ENCODE assay signal across 8 mouse cellular contexts in the genomic region with DNA sequence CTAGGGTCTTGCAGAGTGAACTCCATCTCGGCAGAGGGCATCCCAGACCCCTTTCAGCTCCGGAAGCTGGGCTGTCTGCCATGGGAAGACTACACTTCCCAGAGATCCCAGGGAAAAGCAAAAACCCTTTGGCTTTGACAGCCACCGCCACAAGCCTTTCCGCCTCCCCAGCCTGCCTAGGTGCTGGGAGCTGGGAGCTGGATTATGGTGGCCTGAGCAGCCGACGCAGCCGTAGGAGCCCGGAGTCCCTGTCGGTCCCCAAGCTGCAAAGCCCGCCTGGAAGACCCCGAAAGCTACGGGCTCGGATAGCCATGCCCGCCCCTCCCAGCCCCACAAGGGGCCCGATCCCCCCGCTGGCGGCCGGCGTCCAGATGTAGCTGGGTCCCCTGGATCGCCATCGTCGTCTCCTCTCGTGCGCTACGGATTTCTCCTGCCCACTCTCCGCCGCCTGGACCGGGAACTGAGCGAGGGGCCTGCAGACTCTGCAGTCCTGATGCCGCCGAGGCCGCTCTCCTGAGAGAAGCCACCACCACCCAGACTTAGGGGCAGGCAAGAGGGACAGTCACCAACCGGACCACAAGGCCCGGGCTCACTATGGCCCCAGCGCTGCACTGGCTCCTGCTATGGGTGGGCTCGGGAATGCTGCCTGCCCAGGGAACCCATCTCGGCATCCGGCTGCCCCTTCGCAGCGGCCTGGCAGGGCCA. TPM values are rescaled to one million over a fixed set of nuclear protein-coding genes. Genes with fewer than 3 reads are reported as not detected.
DNase-seq lines count a peak whose midpoint lies in the region; ATAC-seq and TF ChIP-seq lines count a peak whose summit lies in the region.

A gene (plus strand): TSS at position 147 of the 705 bp plus-strand sequence.

- peak within 1 kb of the TSS; percentile 86 for H3K9ac ChIP-seq in kidney, embryonic 16.5 days (replicated peaks; ENCODE audit: low read length)
- peak within 1 kb of the TSS; percentile 83 for H3K9ac ChIP-seq in limb, embryonic 14.5 days (ENCODE audit: low read depth, low read length, severe bottlenecking)
- peak within 1 kb of the TSS; percentile 93 for H3K9ac ChIP-seq in midbrain, embryonic 15.5 days

- peaks cover 17% of the 10 kb centered on the region for H3K4me1 ChIP-seq in thymus, adult 2 months (replicated peaks; ENCODE audit: control insufficient read depth, insufficient read depth, low read length)
- H3K4me1 ChIP-seq in erythroblast, embryonic 14.5 days (ENCODE audit: control insufficient read depth) = peaks cover 3% of the 10 kb centered on the region
- H3K4me1 ChIP-seq in heart, embryonic 10.5 days = peaks cover 23% of the 10 kb centered on the region
- peaks cover 32% of the 10 kb centered on the region for H3K4me1 ChIP-seq in kidney, embryonic 16.5 days (ENCODE audit: insufficient read depth, low read length)
- peaks cover 22% of the 10 kb centered on the region for H3K4me1 ChIP-seq in limb, embryonic 14.5 days (ENCODE audit: control insufficient read depth, insufficient read depth, low read length)
- H3K4me1 ChIP-seq in midbrain, embryonic 15.5 days = peaks cover 40% of the 10 kb centered on the region

- no peak for DNase-seq in thymus, adult 2 months
- DNase-seq in thymus, postnatal 25 days = no peak
- peak; percentile 93 for DNase-seq in heart, embryonic 10.5 days (ENCODE audit: low spot score)
- DNase-seq in limb, embryonic 14.5 days (ENCODE audit: low spot score) = peak; percentile 89
- DNase-seq in telencephalon, adult 2 months (ENCODE audit: low read depth, low spot score) = peak; percentile 91

- peak; percentile 90 for ATAC-seq in kidney, embryonic 16.5 days (ENCODE audit: low FRiP score, low TSS enrichment)
- peak; percentile 84 for ATAC-seq in limb, embryonic 14.5 days (ENCODE audit: low FRiP score, low read depth)
- ATAC-seq in midbrain, embryonic 15.5 days (replicated peaks) = peak; percentile 92

- no peak within 1 kb of the TSS for H3K27ac ChIP-seq in thymus, adult 2 months (ENCODE audit: control insufficient read depth, insufficient read depth, low read length)
- peak within 1 kb of the TSS; percentile 87 for H3K27ac ChIP-seq in heart, embryonic 10.5 days
- H3K27ac ChIP-seq in kidney, embryonic 16.5 days (ENCODE audit: low read length) = peak within 1 kb of the TSS; percentile 32; the same call in 1 of the 2 replicates
- H3K27ac ChIP-seq in limb, embryonic 14.5 days (replicated peaks; ENCODE audit: low read depth, low read length) = peak within 1 kb of the TSS; percentile 1; the same call in 1 of the 2 replicates
- H3K27ac ChIP-seq in midbrain, embryonic 15.5 days = peak within 1 kb of the TSS; percentile 82

- peak within 1 kb of the TSS; percentile 96 for H3K4me2 ChIP-seq in kidney, embryonic 16.5 days (replicated peaks; ENCODE audit: low read depth, low read length)
- H3K4me2 ChIP-seq in limb, embryonic 14.5 days (replicated peaks; ENCODE audit: low read depth, low read length, severe bottlenecking) = peak within 1 kb of the TSS; percentile 93
- H3K4me2 ChIP-seq in midbrain, embryonic 15.5 days = peak within 1 kb of the TSS; percentile 74

- TF ChIP-seq CTCF in thymus, adult 2 months (IDR thresholded peaks at IDR 0.05; ENCODE audit: borderline replicate concordance, control insufficient read depth, extremely low read depth, insufficient read depth, low read length, poor library complexity) = 0 out of 2 replicates have a peak, but pooled peaks have one; percentile 7

- H3K36me3 ChIP-seq in thymus, adult 2 months (ENCODE audit: control insufficient read depth, insufficient read depth, low read length) = no peaks in the 10 kb centered on the region
- H3K36me3 ChIP-seq in erythroblast, embryonic 14.5 days (ENCODE audit: control insufficient read depth) = no peaks in the 10 kb centered on the region
- H3K36me3 ChIP-seq in heart, embryonic 10.5 days = no peaks in the 10 kb centered on the region
- no peaks in the 10 kb centered on the region for H3K36me3 ChIP-seq in kidney, embryonic 16.5 days (ENCODE audit: insufficient read depth, low read length)
- no peaks in the 10 kb centered on the region; the same call in 1 of the 2 replicates for H3K36me3 ChIP-seq in limb, embryonic 14.5 days (ENCODE audit: control insufficient read depth, insufficient read depth, low read length)
- H3K36me3 ChIP-seq in midbrain, embryonic 15.5 days (replicated peaks) = no peaks in the 10 kb centered on the region

- WGBS in thymus, adult 2 months = 4% methylated on average over 40 of the region's 40 CpGs
- under 1% methylated on average over 40 of the region's 40 CpGs for WGBS in heart, embryonic 10.5 days
- WGBS in kidney, embryonic 16.5 days = 0% methylated on average over 40 of the region's 40 CpGs
- WGBS in limb, embryonic 14.5 days = under 1% methylated on average over 23 of the region's 40 CpGs
- WGBS in midbrain, embryonic 15.5 days = under 1% methylated on average over 40 of the region's 40 CpGs

- no peaks in the 10 kb centered on the region for H3K9me3 ChIP-seq in erythroblast, embryonic 14.5 days (ENCODE audit: control insufficient read depth, low read length)
- H3K9me3 ChIP-seq in heart, embryonic 10.5 days = no peaks in the 10 kb centered on the region
- H3K9me3 ChIP-seq in kidney, embryonic 16.5 days (ENCODE audit: low read length) = no peaks in the 10 kb centered on the region
- no peaks in the 10 kb centered on the region for H3K9me3 ChIP-seq in limb, embryonic 14.5 days (ENCODE audit: control insufficient read depth, low read length)
- H3K9me3 ChIP-seq in midbrain, embryonic 15.5 days = no peaks in the 10 kb centered on the region

- no peaks in the 10 kb centered on the region for H3K27me3 ChIP-seq in thymus, adult 2 months (ENCODE audit: control insufficient read depth, insufficient read depth, low read length)
- peaks cover 34% of the 10 kb centered on the region for H3K27me3 ChIP-seq in erythroblast, embryonic 14.5 days (ENCODE audit: control insufficient read depth)
- no peaks in the 10 kb centered on the region for H3K27me3 ChIP-seq in heart, embryonic 10.5 days (ENCODE audit: insufficient read depth, poor library complexity, severe bottlenecking)
- H3K27me3 ChIP-seq in kidney, embryonic 16.5 days (ENCODE audit: insufficient read depth, low read length) = no peaks in the 10 kb centered on the region
- no peaks in the 10 kb centered on the region for H3K27me3 ChIP-seq in limb, embryonic 14.5 days (ENCODE audit: control insufficient read depth, insufficient read depth, low read length)
- H3K27me3 ChIP-seq in midbrain, embryonic 15.5 days (replicated peaks) = no peaks in the 10 kb centered on the region

- TF ChIP-seq POLR2A in thymus, adult 2 months (IDR thresholded peaks at IDR 0.05; ENCODE audit: control insufficient read depth, extremely low read depth, insufficient read depth, low read length, poor library complexity) = no peak
- TF ChIP-seq POLR2A in limb, embryonic 14.5 days (IDR thresholded peaks at IDR 0.05; ENCODE audit: borderline replicate concordance, extremely low read depth, insufficient read depth, insufficient read length) = no peak

- H3K4me3 ChIP-seq in thymus, adult 2 months (ENCODE audit: control insufficient read depth, insufficient read depth, low read length) = peak within 1 kb of the TSS; percentile 46
- peak within 1 kb of the TSS; percentile 56 for H3K4me3 ChIP-seq in erythroblast, embryonic 14.5 days (replicated peaks)
- H3K4me3 ChIP-seq in heart, embryonic 10.5 days = peak within 1 kb of the TSS; percentile 88
- H3K4me3 ChIP-seq in kidney, embryonic 16.5 days (ENCODE audit: low read length) = peak within 1 kb of the TSS; percentile 94
- peak within 1 kb of the TSS; percentile 60 for H3K4me3 ChIP-seq in limb, embryonic 14.5 days (replicated peaks; ENCODE audit: low read length)
- peak within 1 kb of the TSS; percentile 76 for H3K4me3 ChIP-seq in midbrain, embryonic 15.5 days

RNA-seq across cellular contexts. Expression of the gene that starts here (rescaled TPM):
- 7.7 and 10.1 TPM in 2 replicates for polyA plus RNA-seq in thymus, adult 2 months (2012; rRNA removed)
- polyA plus RNA-seq in erythroblast, embryonic 14.5 days (2012) = 0.01 and 0.02 TPM in 2 replicates
- 17.6 and 19.4 TPM in 2 replicates for polyA plus RNA-seq in heart, embryonic 10.5 days (2016; fragmentation: Nextera tagmentation; extraction: Ambion mirVana)
- 35.2 and 38.8 TPM in 2 replicates for polyA plus RNA-seq in kidney, embryonic 16.5 days (2015; fragmentation: Nextera tagmentation; extraction: Ambion mirVana)
- 37.9 and 49.3 TPM in 2 replicates for polyA plus RNA-seq in limb, embryonic 14.5 days (2012; rRNA removed)
- 39.0 and 42.3 TPM in 2 replicates for polyA plus RNA-seq in limb, embryonic 14.5 days (2014; fragmentation: Nextera tagmentation; extraction: Ambion mirVana)
- 56.5 and 58.0 TPM in 2 replicates for polyA plus RNA-seq in midbrain, embryonic 15.5 days (2015; fragmentation: Nextera tagmentation; extraction: Ambion mirVana)

Comparison
In these comparisons a context has a peak if more than half of its experiments do, and no peak if none do; other contexts are left out.
1. DNase-seq: peak in heart, embryonic 10.5 days (single experiment), limb, embryonic 14.5 days (single experiment) and telencephalon, adult 2 months (single experiment); none in thymus, adult 2 months (single experiment) and thymus, postnatal 25 days (single experiment).
2. Peak in every context shown above with its lines, with median percentiles within 50 percentile points of each other: H3K4me3 ChIP-seq, ATAC-seq, H3K4me2 ChIP-seq and H3K9ac ChIP-seq.